Mouse (Mus musculus): ENCODE measurements at regions not wholly inside any gene's neighbourhood (a gene's known extent, or its start where the extent isn't known, plus 50 kb on each side); places are given as distances from the start of the nearest gene placed in this dataset.

- Histone ChIP-seq H3K4me2 (ENCODE audit: low read depth, low read length, poor library complexity, severe bottlenecking) (no peak overlapping the region), H3K36me3 (ENCODE audit: insufficient read depth, low read length) (no peaks in the 10 kb centered on the region), H3K9ac (replicated peaks; ENCODE audit: low read length, poor library complexity, severe bottlenecking) (no peak overlapping the region), H3K4me3 (ENCODE audit: low read depth, low read length) (no peak overlapping the region), H3K4me1 (ENCODE audit: insufficient read depth, low read length) (no peaks in the 10 kb centered on the region), H3K27me3 (ENCODE audit: insufficient read depth, low read length) (no peaks in the 10 kb centered on the region), H3K27ac (ENCODE audit: low read depth, low read length) (no peak overlapping the region), H3K9me3 (ENCODE audit: low read length) (no peaks in the 10 kb centered on the region)
- TF ChIP-seq CTCF (IDR thresholded peaks at IDR 0.05): peak; percentile 33; the same call in 1 of the 2 replicates
- WGBS: 70% methylated on average over 23 of the region's 23 CpGs
- ATAC-seq (ENCODE audit: low FRiP score) (peak; percentile 47; the same call in 1 of the 2 replicates), DNase-seq (ENCODE audit: low spot score) (peak; percentile 82)
Observed at GRCm38 (mm10) chr17:80846996-80847810, 97.2 kb upstream of the Tmem178 start.

DNA sequence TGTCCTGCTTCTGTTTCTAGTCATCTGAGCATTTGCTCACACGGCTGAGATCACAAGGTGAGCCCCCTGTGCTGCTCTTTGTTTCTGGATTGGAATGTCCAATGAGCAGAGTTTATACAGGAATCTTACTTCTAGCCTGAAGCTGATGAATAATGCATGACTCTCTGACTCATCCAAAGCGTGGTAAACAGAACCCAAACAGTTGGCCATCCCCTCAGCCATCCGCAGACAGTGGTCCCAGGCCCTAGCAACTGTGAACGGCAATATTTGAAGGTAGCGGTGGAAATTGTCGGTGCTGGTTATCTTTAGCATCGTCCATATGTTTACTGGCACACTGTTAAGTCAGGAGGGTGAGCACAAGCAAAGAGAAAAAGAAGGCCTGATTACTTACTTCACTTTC, 99.1 kb upstream of the Tmem178 start:
- no peaks in the 10 kb centered on the region for H3K36me3 ChIP-seq (ENCODE audit: insufficient read depth, low read length)
- H3K27me3 ChIP-seq (ENCODE audit: insufficient read depth, low read length): no peaks in the 10 kb centered on the region
- WGBS: 56% methylated on average over 7 of the region's 7 CpGs
- H3K9ac ChIP-seq (replicated peaks; ENCODE audit: low read length, poor library complexity, severe bottlenecking): no peak overlapping the region
- no peak for DNase-seq (ENCODE audit: low spot score)
- H3K4me1 ChIP-seq (ENCODE audit: insufficient read depth, low read length): no peaks in the 10 kb centered on the region
- ATAC-seq (ENCODE audit: low FRiP score): no peak
- no peak overlapping the region for H3K4me2 ChIP-seq (ENCODE audit: low read depth, low read length, poor library complexity, severe bottlenecking)
- TF ChIP-seq CTCF (IDR thresholded peaks at IDR 0.05): no peak
- H3K27ac ChIP-seq (ENCODE audit: low read depth, low read length): no peak overlapping the region
- no peaks in the 10 kb centered on the region for H3K9me3 ChIP-seq (ENCODE audit: low read length)
- no peak overlapping the region for H3K4me3 ChIP-seq (ENCODE audit: low read depth, low read length)

DNA sequence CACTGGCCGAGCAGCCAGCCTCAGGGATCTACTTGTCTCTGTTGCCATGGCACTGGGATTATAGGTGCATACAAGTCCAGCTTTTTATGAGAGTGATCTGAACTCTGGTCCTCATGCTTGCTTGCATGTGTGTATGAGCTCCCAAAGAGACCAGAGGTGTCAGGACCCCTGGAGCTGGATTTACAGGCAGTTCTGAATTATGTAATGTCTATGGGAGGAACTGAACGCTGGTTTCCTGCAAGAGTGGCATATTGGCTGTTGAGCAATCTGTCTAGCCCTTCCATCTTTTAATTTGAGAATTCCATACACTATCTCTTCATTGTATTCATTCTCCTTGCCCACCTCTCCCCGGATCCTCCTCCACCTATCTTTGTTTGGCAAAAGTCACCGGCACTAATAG, 102.5 kb upstream of the Tmem178 start:
- no peak for TF ChIP-seq CTCF (IDR thresholded peaks at IDR 0.05)
- DNase-seq (ENCODE audit: low spot score) (no peak), ATAC-seq (ENCODE audit: low FRiP score) (no peak)
- no peak overlapping the region for H3K4me2 ChIP-seq (ENCODE audit: low read depth, low read length, poor library complexity, severe bottlenecking)
- no peaks in the 10 kb centered on the region for H3K4me1 ChIP-seq (ENCODE audit: insufficient read depth, low read length)
- no peaks in the 10 kb centered on the region for H3K36me3 ChIP-seq (ENCODE audit: insufficient read depth, low read length)
- no peak overlapping the region for H3K4me3 ChIP-seq (ENCODE audit: low read depth, low read length)
- H3K27ac ChIP-seq (ENCODE audit: low read depth, low read length): no peak overlapping the region
- no peaks in the 10 kb centered on the region for H3K27me3 ChIP-seq (ENCODE audit: insufficient read depth, low read length)
- no peak overlapping the region for H3K9ac ChIP-seq (replicated peaks; ENCODE audit: low read length, poor library complexity, severe bottlenecking)
- no peaks in the 10 kb centered on the region for H3K9me3 ChIP-seq (ENCODE audit: low read length)
- 86% methylated on average over 4 of the region's 4 CpGs for WGBS

DNA sequence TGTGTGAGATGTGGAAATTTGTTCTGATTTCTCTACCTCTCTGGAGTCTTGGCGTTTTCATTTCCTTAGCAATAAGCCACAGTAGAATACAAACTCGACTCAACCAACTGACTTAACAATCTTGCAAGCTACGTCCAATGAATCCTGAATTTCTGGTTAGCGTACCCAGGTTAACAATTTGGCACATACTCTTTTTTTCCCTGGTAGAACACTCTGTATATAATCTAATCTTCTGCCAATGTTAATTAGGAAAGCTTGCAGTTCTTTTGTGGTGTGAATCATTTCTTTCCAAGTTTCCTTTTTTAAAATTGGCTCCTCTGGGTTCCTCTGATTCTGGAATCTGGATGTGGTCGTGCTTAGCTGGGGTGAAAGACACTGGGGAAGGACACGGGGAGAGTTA, 103.5 kb upstream of the Tmem178 start:
- Histone ChIP-seq H3K27me3 (ENCODE audit: insufficient read depth, low read length) (no peaks in the 10 kb centered on the region), H3K27ac (ENCODE audit: low read depth, low read length) (no peak overlapping the region), H3K4me2 (ENCODE audit: low read depth, low read length, poor library complexity, severe bottlenecking) (no peak overlapping the region), H3K4me3 (ENCODE audit: low read depth, low read length) (no peak overlapping the region), H3K9ac (replicated peaks; ENCODE audit: low read length, poor library complexity, severe bottlenecking) (no peak overlapping the region), H3K4me1 (ENCODE audit: insufficient read depth, low read length) (no peaks in the 10 kb centered on the region), H3K36me3 (ENCODE audit: insufficient read depth, low read length) (no peaks in the 10 kb centered on the region), H3K9me3 (ENCODE audit: low read length) (no peaks in the 10 kb centered on the region)
- no peak for TF ChIP-seq CTCF (IDR thresholded peaks at IDR 0.05)
- ATAC-seq (ENCODE audit: low FRiP score) (no peak), DNase-seq (ENCODE audit: low spot score) (no peak)
- WGBS: 79% methylated on average over 6 of the region's 6 CpGs

GRCm38 (mm10) chr17:80840452-80840851, 104.0 kb upstream of the Tmem178 start:
- Histone ChIP-seq H3K27me3 (ENCODE audit: insufficient read depth, low read length) (no peaks in the 10 kb centered on the region), H3K4me1 (ENCODE audit: insufficient read depth, low read length) (no peaks in the 10 kb centered on the region), H3K9me3 (ENCODE audit: low read length) (no peaks in the 10 kb centered on the region), H3K9ac (replicated peaks; ENCODE audit: low read length, poor library complexity, severe bottlenecking) (no peak overlapping the region), H3K36me3 (ENCODE audit: insufficient read depth, low read length) (no peaks in the 10 kb centered on the region), H3K4me3 (ENCODE audit: low read depth, low read length) (no peak overlapping the region), H3K4me2 (ENCODE audit: low read depth, low read length, poor library complexity, severe bottlenecking) (no peak overlapping the region), H3K27ac (ENCODE audit: low read depth, low read length) (no peak overlapping the region)
- ATAC-seq (ENCODE audit: low FRiP score): no peak
- DNase-seq (ENCODE audit: low spot score): no peak
- no peak for TF ChIP-seq CTCF (IDR thresholded peaks at IDR 0.05)
- WGBS: 91% methylated on average over 4 of the region's 4 CpGs

DNA sequence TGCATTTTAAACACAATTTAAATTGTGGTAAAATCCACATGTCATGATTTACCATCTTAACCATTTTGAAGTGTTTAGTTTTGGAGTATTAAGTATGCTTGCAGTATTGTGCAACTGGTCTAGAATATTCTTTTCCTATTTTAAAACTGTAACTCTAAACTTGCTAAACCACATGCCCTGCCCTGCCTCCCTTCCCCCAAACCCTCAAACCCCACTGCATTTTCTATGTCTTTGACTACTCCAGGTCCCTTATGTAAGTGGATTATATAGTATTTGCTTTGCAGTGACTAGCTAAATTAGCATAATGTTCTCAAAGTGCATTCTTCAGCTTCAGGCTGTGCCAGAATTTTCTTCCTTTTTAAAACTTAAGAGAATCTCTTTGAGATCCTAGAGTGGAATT, 106.4 kb upstream of the Map4k3 start:
- H3K27ac ChIP-seq (ENCODE audit: low read depth, low read length): no peak overlapping the region

More for the DNA sequence above, 106.4 kb upstream of the Map4k3 start:
- no peak overlapping the region for H3K9ac ChIP-seq (replicated peaks; ENCODE audit: low read length, poor library complexity, severe bottlenecking)
- H3K4me2 ChIP-seq (ENCODE audit: low read depth, low read length, poor library complexity, severe bottlenecking): no peak overlapping the region
- no peaks in the 10 kb centered on the region for H3K4me1 ChIP-seq (ENCODE audit: insufficient read depth, low read length)
- no peaks in the 10 kb centered on the region for H3K36me3 ChIP-seq (ENCODE audit: insufficient read depth, low read length)
- no peak for TF ChIP-seq CTCF (IDR thresholded peaks at IDR 0.05)
- ATAC-seq (ENCODE audit: low FRiP score): no peak
- H3K9me3 ChIP-seq (ENCODE audit: low read length): no peaks in the 10 kb centered on the region
- DNase-seq (ENCODE audit: low spot score): no peak
- H3K27me3 ChIP-seq (ENCODE audit: insufficient read depth, low read length): no peaks in the 10 kb centered on the region
- H3K4me3 ChIP-seq (ENCODE audit: low read depth, low read length): no peak overlapping the region
